Mouse (Mus musculus): ENCODE results near the gene Ltbp3.

DNA sequence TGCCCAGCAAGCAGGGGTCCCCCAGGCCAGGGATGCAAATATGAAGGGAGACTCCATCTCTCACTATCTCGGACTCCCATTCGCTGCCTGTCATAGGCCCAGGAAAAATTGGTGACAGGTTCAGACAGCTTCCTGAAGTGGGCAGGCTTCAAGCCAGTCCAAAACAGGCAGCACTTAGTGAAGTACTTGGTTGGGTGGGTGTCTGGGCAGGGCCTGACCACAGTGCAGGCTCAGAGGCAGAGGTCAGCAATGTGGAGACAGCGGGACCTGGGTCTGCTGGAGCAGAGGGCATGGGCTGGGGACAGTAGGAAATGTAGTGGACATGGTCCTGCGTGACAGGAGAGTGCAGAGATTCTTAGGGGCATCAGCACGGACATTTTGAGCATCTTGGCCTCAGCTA is 49.1 kb upstream of the Ltbp3 start:
- no peak for TF ChIP-seq EP300 (optimal IDR thresholded peaks at IDR 0.05)
- no peak for TF ChIP-seq CTCF (IDR thresholded peaks at IDR 0.05; ENCODE audit: low read depth)
